Mouse (Mus musculus) midbrain, embryonic 14.5 days (tissue): Measurements from ENCODE around the gene Gpr161. TPM values are rescaled to one million over a fixed set of nuclear protein-coding genes. Genes with fewer than 3 reads are reported as not detected.

Source experiments
- ATAC-seq: fragments of 200-750 bp; cut with Nextera tagmentation; 2 replicates; pipeline ENCODE4 v1.8.0; 2017; ENCODE audit warnings: moderate number of reproducible peaks, moderate library complexity; ENCODE audit not compliant: low FRiP score, low TSS enrichment
- DNase-seq: peaks from one replicate; pipeline ENCODE4 v3.0.0-alpha.2; 2015
- H3K27ac ChIP-seq: fragments of 300-500 bp; sonication (generic); replicated peaks from 2 replicates; pipeline ENCODE4 v1.5.1; 2014; ENCODE audit warnings: mild to moderate bottlenecking, low read depth, low read length, moderate library complexity
- H3K27me3 ChIP-seq: fragments of 300-500 bp; sonication (generic); 2 replicates; pipeline ENCODE4 v1.6.1; 2014; ENCODE audit warnings: low read length, control low read depth, mixed read lengths; ENCODE audit not compliant: control insufficient read depth, insufficient read depth
- H3K36me3 ChIP-seq: fragments of 300-500 bp; sonication (generic); 2 replicates; pipeline ENCODE4 v1.6.1; 2014; ENCODE audit warnings: low read length, control low read depth; ENCODE audit not compliant: control insufficient read depth, insufficient read depth
- H3K4me1 ChIP-seq: fragments of 300-500 bp; sonication (generic); 2 replicates; pipeline ENCODE4 v1.6.1; 2014; ENCODE audit warnings: mild to moderate bottlenecking, antibody characterized with exemption, low read length, control low read depth; ENCODE audit not compliant: control insufficient read depth, insufficient read depth
- H3K4me2 ChIP-seq: fragments of 300-500 bp; sonication (generic); 2 replicates; pipeline ENCODE4 v1.6.1; 2014; ENCODE audit warnings: mild to moderate bottlenecking, low read length, moderate library complexity
- H3K4me3 ChIP-seq: fragments of 300-500 bp; sonication (generic); replicated peaks from 2 replicates; pipeline ENCODE4 v1.5.1; 2014; ENCODE audit warnings: low read depth, low read length
- H3K9ac ChIP-seq: fragments of 300-500 bp; sonication (generic); replicated peaks from 2 replicates; pipeline ENCODE4 v1.6.1; 2014; ENCODE audit warnings: mild to moderate bottlenecking, low read length, moderate library complexity
- H3K9me3 ChIP-seq: fragments of 300-500 bp; sonication (generic); 2 replicates; pipeline ENCODE4 v1.6.1; 2016; ENCODE audit warnings: low read length, control low read depth, mixed read lengths; ENCODE audit not compliant: control insufficient read depth
- WGBS: fragments of 180-500 bp; shearing (Covaris S2); extraction: QIAGEN DNeasy Blood & Tissue Kit; methylation state at CpG from one replicate; pipeline ENCODE4 v1.1.7; 2014; 5-methylcytosine and 5-hydroxymethylcytosine counted together
- polyA plus RNA-seq: library from polyadenylated mRNA; unstranded; fragments of >200 nt; fragmentation: Nextera tagmentation; extraction: Ambion mirVana; gene quantifications from 2 replicates; pipeline ENCODE4 v1.2.1, GENCODE M21; 2014

The Gpr161 gene
- polyA plus RNA-seq, 1 experiment from 2014 or later = 6.2 TPM

DNA sequence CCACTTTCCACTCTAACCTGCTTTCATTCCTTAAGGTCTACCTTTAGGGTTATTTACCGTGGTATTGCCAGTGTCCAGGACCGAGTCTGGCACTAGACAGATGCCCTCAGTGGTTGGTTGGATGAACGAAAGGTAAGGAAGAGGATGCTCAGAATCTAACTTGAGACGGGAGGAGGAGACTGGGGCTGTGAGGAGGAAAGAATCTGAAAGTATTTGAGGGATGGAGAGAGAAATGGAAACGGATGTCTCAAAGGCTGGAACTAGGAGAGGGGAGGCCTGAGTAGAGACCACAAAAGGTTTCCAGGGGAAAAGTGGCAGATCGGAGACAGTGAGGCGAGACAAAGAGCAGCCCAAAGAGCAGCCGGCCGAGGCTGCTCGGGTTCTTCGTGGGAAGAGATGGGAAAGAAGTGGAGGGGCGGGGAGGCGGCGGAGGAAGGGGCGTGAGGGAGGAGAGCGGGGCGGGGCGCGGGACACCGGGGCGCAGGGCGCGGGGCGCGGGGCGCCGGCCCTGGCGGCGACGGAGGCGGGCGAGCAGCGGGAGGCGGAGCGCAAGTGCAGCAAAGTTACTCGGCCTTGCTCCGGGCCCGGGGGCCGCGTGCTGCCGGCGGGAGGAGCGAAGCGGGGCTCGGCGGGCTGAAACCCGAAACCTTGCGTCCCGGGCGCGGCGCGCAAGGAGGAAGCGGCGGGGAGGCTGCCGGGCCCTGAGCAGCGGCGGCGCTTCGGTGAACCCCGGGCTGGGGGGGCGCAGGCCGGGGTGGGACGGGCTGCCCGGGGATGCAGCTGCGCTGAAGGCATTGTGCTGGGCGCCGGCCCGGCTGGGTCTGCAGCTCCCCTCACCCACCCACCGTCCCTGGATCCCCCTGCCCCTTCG lies 14.0 kb upstream of the Gpr161 start:
- Histone ChIP-seq H3K27ac (peak overlapping the region; percentile 93), H3K9me3 (no peaks in the 10 kb centered on the region), H3K36me3 (no peaks in the 10 kb centered on the region), H3K9ac (peak overlapping the region; percentile 98), H3K27me3 (no peaks in the 10 kb centered on the region), H3K4me1 (peaks cover 28% of the 10 kb centered on the region), H3K4me2 (peak overlapping the region; percentile 77), H3K4me3 (peak overlapping the region; percentile 86)
- WGBS = under 1% methylated on average over 55 of the region's 71 CpGs
- ATAC-seq (peak; percentile 86), DNase-seq (peak; percentile 81)

GRCm38 (mm10) chr1:165282222-165282966 lies 13.2 kb upstream of the Gpr161 start:
- DNase-seq (peak; percentile 67), ATAC-seq (peak; percentile 69)
- H3K9ac ChIP-seq = peak overlapping the region; percentile 98
- H3K4me3 ChIP-seq = peak overlapping the region; percentile 86
- H3K27me3 ChIP-seq = no peaks in the 10 kb centered on the region
- peak overlapping the region; percentile 77 for H3K4me2 ChIP-seq
- no peaks in the 10 kb centered on the region for H3K36me3 ChIP-seq
- 1% methylated on average over 35 of the region's 35 CpGs for WGBS
- H3K4me1 ChIP-seq = peaks cover 28% of the 10 kb centered on the region
- H3K9me3 ChIP-seq = no peaks in the 10 kb centered on the region
- peak overlapping the region; percentile 93 for H3K27ac ChIP-seq

- Histone ChIP-seq H3K4me3 (peak overlapping the region; percentile 86), H3K27ac (peak overlapping the region; percentile 93; the same call in 1 of the 2 replicates), H3K9ac (peak overlapping the region; percentile 98), H3K27me3 (no peaks in the 10 kb centered on the region), H3K9me3 (no peaks in the 10 kb centered on the region), H3K4me1 (peaks cover 28% of the 10 kb centered on the region), H3K36me3 (no peaks in the 10 kb centered on the region), H3K4me2 (peak overlapping the region; percentile 77)
- ATAC-seq = no peak
- WGBS = 11% methylated on average over 7 of the region's 7 CpGs
- peak; percentile 22 for DNase-seq
Observed at GRCm38 (mm10) chr1:165282967-165283345, 12.6 kb upstream of the Gpr161 start.

DNA sequence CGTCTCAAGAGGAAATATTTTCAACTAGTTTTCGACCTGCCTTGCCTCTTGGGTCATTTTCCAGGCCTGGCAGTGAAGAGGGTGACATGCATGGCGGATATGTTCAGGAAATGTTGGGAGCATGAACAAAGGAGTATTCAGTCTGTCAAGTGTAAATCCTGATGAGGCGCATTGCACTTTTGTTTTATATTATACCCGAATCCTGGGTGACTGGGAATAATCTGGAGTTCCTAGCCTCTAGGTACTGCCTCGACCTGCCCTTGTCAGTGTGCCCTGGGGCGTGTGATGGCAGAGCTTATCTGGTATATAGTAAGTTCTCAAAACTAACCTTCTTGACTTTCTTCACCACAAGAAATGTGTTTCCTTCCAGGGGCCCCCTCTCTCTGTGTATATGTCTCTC lies 11.5 kb upstream of the Gpr161 start:
- peak overlapping the region; percentile 86 for H3K4me3 ChIP-seq
- H3K9ac ChIP-seq = peak overlapping the region; percentile 98; the same call in 1 of the 2 replicates
- H3K27me3 ChIP-seq = no peaks in the 10 kb centered on the region
- 59% methylated on average over 7 of the region's 7 CpGs for WGBS
- peak; percentile 11 for DNase-seq
- H3K4me1 ChIP-seq = peaks cover 28% of the 10 kb centered on the region
- no peaks in the 10 kb centered on the region for H3K36me3 ChIP-seq
- no peaks in the 10 kb centered on the region for H3K9me3 ChIP-seq
- H3K4me2 ChIP-seq = peak overlapping the region; percentile 77
- ATAC-seq = no peak
- no peak overlapping the region for H3K27ac ChIP-seq

DNA sequence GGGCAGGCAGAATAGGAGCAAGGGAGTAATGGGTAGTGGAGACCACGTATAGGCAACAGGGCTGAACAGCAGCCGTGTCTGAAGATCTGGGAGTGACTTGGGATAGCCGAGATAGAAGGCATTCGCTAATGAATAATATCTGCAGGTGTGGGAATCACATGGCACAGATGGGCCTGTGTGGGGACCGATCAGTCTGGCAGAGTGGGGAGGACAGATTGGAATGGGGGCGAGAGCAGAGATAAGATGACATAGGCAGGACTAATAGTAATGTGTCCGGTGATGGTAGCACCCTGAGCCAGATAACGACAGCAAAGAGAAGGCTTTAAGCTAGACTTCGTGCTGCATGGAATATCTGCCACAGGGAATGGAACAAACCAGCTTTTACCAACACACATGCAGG lies 7.4 kb upstream of the Gpr161 start:
- WGBS = 95% methylated on average over 9 of the region's 9 CpGs
- peaks cover 5% of the 10 kb centered on the region; the same call in 1 of the 2 replicates for H3K36me3 ChIP-seq
- ATAC-seq (no peak), DNase-seq (no peak)
- H3K4me2 ChIP-seq = no peak overlapping the region
- no peak overlapping the region for H3K9ac ChIP-seq
- no peak overlapping the region for H3K4me3 ChIP-seq
- no peaks in the 10 kb centered on the region for H3K9me3 ChIP-seq
- H3K4me1 ChIP-seq = peaks cover 15% of the 10 kb centered on the region
- no peaks in the 10 kb centered on the region for H3K27me3 ChIP-seq
- no peak overlapping the region for H3K27ac ChIP-seq

DNA sequence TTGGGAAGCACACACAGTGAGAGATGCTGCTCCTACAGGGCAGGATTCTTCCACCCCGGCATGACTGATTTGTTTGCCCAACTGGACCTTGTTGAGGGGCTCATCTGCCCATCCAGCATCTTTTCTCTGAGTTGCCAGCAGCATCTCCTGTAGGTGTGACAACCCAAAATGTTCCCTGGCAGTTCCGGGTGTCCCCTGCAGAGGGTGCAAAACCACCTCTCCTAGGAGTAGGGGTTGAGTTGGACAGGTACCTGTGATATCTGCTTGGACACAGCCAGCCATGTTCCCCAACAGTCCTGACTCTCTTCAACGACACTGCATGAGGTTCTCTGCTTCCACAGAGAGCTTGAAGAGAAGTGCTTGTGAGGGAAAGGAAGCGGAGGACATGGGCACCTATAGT lies 5.8 kb upstream of the Gpr161 start:
- Histone ChIP-seq H3K9ac (no peak overlapping the region), H3K27ac (no peak overlapping the region), H3K9me3 (no peaks in the 10 kb centered on the region), H3K4me1 (peaks cover 4% of the 10 kb centered on the region), H3K27me3 (no peaks in the 10 kb centered on the region), H3K4me2 (no peak overlapping the region), H3K4me3 (no peak overlapping the region), H3K36me3 (peaks cover 14% of the 10 kb centered on the region; the same call in 1 of the 2 replicates)
- 94% methylated on average over 4 of the region's 4 CpGs for WGBS
- DNase-seq (no peak), ATAC-seq (no peak)

GRCm38 (mm10) chr1:165291606-165292005 lies 4.0 kb upstream of the Gpr161 start:
- no peaks in the 10 kb centered on the region for H3K9me3 ChIP-seq
- no peak overlapping the region for H3K4me2 ChIP-seq
- H3K36me3 ChIP-seq = peaks cover 26% of the 10 kb centered on the region
- no peaks in the 10 kb centered on the region for H3K4me1 ChIP-seq
- ATAC-seq (no peak), DNase-seq (no peak)
- H3K9ac ChIP-seq = no peak overlapping the region
- H3K27ac ChIP-seq = no peak overlapping the region
- WGBS = 95% methylated on average over 6 of the region's 6 CpGs
- H3K4me3 ChIP-seq = no peak overlapping the region
- H3K27me3 ChIP-seq = no peaks in the 10 kb centered on the region

- ATAC-seq (no peak), DNase-seq (no peak)
- WGBS = 89% methylated on average over 3 of the region's 3 CpGs
- no peak overlapping the region for H3K9ac ChIP-seq
- H3K4me2 ChIP-seq = no peak overlapping the region
- H3K36me3 ChIP-seq = peaks cover 20% of the 10 kb centered on the region
- H3K27me3 ChIP-seq = no peaks in the 10 kb centered on the region
- no peak overlapping the region for H3K4me3 ChIP-seq
- H3K4me1 ChIP-seq = peaks cover 5% of the 10 kb centered on the region
- H3K27ac ChIP-seq = no peak overlapping the region
- H3K9me3 ChIP-seq = no peaks in the 10 kb centered on the region
Observed at GRCm38 (mm10) chr1:165301108-165301507, 5.5 kb downstream of the Gpr161 start.
